Mouse (Mus musculus): ENCODE measurements at regions not wholly inside any gene's neighbourhood (a gene's known extent, or its start where the extent isn't known, plus 50 kb on each side); places are given as distances from the start of the nearest gene placed in this dataset.

GRCm38 (mm10) chr14:67550462-67551185 lies 1541.6 kb upstream of the Gulo start:
- DNase-seq (ENCODE audit: low read depth) = no peak

DNA sequence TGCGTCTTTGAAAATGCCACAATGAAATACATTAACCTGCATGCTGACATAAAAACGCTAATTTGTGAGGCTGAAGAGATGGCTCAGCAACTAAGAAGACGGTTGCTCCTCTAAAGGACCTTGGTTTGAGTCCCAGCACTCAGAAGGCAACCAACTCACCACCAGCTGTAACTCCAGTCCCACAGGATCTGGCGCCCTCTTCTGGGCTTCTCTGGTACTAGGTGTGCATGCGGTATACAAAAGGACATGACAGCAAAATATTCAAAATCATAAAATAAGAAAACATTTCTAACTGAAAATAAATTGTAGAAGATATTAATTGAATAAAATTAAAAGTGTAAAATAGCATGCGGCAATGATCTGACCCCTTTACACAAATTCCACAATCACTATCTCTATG lies 1539.7 kb upstream of the Gulo start:
- DNase-seq (ENCODE audit: low read depth) = peak; percentile 5

- DNase-seq (ENCODE audit: low read depth) = no peak
Measured at GRCm38 (mm10) chr14:67545036-67545435, 1536.0 kb upstream of the Gulo start.

DNA sequence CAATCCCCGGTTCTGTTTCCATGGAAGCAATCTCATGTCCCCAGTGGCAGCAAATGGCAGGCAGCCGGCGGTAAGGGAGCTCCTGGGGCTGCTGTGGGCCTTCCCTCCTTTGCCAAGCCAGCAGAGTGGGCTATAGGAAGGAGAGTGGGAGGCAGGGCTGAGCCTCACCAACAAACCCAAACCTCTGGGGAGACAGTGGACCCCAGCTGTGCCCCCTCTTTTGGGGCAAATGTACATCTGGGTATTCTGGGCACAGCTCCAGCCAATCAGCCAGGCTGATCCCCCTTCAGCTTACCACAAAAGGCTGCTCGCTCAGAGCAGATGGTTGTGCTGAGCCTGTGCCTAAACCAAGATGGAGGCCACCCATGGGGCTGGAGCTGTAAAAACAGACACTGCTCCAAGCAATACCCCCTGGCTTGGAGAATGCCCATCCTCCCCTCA lies 1532.3 kb upstream of the Gulo start:
- no peak for DNase-seq (ENCODE audit: low read depth)

GRCm38 (mm10) chr14:67538696-67539095 lies 1529.7 kb upstream of the Gulo start:
- DNase-seq (ENCODE audit: low read depth) = no peak

DNA sequence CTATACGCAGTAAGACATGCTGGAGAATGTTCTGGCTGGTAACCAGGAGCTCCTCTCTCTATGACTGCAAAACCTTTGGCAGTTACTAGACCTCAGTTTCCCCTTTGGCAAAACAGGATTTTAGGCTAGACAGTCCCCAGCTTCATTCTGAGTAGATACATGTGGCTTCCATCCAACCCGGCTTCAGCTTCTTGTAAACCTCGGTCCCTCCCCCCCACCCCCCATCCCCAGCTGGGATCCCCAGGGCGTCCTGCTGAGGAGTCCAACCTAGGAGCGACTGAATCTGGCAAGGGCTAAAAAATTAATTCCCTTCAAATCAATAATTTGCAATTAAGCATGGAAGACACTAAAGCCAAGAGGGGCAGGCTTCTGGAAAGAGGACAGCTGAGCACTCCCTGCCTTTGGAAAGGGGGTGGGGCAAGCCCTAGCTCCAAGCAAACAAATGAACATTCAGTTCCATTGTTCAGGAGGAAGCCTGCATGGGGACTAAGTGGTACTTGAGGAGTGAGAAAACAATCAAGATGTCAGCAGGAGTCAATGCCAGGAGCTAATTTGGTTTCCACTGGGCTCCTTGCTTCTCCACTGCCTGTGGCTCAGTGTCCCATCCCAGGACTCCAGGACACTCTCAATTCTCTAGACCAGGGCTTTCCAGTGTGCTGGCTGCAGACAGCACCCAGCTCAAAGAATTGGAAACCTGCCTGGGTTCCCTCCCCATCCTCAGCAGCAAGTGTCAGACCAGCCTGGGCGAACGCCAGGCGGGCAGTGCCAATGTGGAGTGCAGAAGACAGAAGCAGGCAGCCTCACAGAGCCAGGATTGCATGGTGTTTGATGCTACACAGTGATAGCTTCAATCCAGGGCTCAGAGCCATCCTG lies 1528.0 kb upstream of the Gulo start:
- no peak for DNase-seq (ENCODE audit: low read depth)

DNA sequence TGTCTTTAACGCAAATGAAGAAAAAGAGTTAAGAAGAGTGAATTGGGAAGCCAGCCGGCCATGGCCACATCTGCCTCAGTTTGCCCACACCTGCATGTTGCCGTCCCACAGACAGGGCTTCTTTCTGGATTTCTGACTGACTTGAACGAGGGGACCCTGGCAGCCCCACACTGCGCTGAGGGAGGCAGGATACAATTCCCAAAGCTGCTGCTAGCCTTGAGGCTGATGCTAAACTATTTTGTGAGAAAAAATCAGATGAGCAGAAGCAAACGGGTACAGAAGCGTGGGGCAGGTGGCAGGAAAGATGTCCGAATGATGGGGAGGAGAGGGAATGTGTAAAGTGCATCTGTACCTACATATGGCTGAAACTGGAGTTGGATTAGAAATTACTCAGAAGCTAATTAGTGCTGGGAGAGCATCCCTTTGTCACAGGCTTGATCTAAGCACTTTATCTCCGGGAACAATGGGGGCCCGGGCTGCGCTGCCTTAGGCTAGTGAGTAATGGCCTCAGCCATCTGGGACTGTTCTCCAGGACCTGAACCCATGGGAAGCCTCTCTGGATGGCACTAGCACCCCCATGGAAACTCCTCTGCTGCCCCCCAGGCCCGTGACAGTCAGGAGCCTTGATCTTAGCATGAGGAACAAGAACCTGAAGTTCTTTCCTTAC lies 1497.9 kb upstream of the Gulo start:
- no peak for DNase-seq (ENCODE audit: low read depth)

DNA sequence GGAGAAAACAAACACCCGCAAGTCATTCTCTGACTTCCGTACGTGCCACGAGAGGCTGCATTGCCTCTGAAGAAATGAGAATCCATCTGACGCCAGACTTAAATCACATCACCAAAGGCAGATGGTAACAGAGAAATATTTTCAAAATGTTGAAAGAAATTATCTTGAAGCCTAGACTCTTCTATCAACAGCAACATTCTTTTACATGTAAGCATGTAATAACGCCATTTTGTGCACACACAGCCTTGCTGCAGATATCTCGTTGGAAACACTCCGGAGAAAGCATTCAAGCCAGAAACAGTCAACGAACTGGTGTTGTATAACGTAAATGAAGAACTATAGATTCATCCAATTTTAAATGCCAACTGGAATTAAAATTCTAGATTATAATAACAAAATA lies 1483.1 kb upstream of the Gulo start:
- no peak for DNase-seq (ENCODE audit: low read depth)

- DNase-seq (ENCODE audit: low read depth) = no peak
Measured at GRCm38 (mm10) chr14:67486676-67487075, 1477.7 kb upstream of the Gulo start.

DNA sequence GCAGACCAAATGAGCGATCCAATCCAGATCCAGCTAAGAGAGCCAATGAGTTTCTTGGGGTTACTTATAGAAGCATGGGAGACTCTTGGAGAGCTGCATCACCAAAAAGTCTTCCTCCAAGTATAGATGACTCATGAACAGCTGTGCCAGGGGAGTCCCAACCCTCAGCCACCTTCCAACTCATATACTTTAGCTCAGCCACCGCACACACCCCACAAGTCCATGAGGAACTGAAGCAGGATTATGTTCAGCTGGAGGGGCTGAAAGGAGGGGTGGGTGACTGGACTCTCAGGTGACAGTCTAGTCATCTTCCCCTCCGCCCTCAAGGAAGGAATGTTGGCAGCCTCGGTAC lies 1476.4 kb upstream of the Gulo start:
- DNase-seq (ENCODE audit: low read depth) = peak; percentile 37

DNA sequence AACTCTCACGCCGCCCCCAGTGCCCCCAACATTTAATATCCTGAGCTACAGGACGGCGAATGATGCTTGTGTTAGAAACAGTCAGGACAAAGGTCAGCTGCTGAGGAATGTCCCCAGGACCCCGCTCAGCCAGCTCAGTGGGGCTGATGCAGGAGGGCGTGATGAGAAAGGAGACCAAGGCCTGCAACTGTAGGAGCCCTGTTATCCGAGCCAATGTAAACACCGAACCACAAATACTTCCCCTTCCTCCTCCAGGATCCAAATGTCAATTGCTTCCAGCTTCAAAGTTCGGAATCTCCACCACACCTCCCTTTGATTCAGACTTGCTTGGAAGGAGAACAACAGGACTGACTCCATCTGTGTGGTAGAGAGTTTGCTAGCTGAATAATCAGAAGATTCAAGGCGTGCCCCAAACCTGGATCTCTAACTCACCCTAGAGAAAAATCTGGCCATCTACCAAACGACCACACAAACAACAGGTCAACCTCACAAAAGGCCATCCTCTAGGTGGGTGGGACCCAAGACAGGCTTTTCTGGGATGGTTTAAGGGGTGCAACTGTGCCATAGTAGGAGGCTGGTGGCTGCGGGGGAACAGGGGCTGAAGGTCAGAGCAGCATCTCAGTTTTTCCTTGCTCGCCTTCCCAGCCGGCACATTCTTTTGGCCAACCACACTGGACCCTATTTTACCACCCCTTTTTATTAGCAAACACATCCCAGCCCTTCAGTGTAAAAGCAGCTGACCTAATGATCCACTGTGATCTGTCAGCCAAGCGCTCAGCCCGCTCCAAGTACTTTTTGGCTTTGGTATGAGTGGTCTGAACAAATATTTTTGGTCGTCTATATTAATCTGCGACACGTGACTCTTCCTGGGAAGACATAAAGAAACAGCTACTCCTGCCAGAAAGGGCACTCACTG lies 1475.8 kb upstream of the Gulo start:
- DNase-seq (ENCODE audit: low read depth) = peak; percentile 3
